Mouse (Mus musculus): ENCODE measurements at regions not wholly inside any gene's neighbourhood (a gene's known extent, or its start where the extent isn't known, plus 50 kb on each side); places are given as distances from the start of the nearest gene placed in this dataset.

DNA sequence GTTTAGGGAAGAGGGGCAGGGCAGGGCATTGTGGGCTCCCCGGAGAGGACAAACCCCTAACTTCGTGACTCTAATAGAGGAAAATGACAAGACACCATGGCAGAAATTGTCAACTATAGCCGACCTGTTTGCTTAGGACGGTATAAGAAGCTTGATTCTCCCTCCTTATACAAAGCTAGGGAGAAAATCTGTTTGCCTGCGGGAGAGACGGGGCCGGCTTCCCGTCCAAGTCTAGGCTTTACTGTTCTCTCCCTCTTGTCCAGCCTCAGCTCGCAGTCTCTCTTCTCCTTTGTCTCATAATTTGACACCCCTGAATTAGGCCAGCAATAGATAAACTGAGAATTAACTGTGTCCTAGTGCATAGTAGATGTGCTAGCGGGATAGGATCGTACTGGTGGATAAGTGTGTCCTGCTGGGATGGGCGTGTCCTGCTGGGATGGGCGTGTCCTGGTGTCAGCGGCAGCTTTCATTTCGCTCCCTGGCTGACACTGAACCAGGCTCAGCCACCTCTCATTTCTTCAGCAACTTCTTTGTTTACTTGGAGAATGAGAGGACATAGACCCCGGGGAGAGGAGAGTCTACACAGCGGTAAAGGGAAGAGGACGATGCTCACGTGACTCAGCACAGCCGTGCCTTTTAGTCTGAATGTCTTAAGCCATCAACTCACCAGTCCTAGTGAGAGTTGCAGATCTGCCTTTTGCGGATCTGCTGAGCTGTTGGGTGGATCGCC is 70.8 kb downstream of the Adra2a start:
- TF ChIP-seq POLR2A (IDR thresholded peaks at IDR 0.05; ENCODE audit: borderline replicate concordance, control insufficient read depth, low read depth, low read length) (no peak), CTCF (IDR thresholded peaks at IDR 0.05; ENCODE audit: control insufficient read depth, insufficient read depth, low read length) (no peak)
